Mouse (Mus musculus): ENCODE data around the gene 4930544D05Rik. TPM values are rescaled to one million over a fixed set of nuclear protein-coding genes. Genes with fewer than 3 reads are reported as not detected.
"Not testable (repeated sequence)": the region's sequence is repeated elsewhere in the genome, so short reads cannot be mapped to it uniquely, and the experiment has no call there.

The 4930544D05Rik gene
- total RNA-seq (2021), result not detected
- long read RNA-seq, experiment 1, result 0 reads
- long read RNA-seq, experiment 2, result 0 reads

- no peak for DNase-seq (ENCODE audit: low spot score in 2 of 2)
Measured at GRCm38 (mm10) chr11:70615516-70616093, at the start of gene 4930544D05Rik. TSS of gene 4930544D05Rik (plus strand) at chr11:70615848.

DNA sequence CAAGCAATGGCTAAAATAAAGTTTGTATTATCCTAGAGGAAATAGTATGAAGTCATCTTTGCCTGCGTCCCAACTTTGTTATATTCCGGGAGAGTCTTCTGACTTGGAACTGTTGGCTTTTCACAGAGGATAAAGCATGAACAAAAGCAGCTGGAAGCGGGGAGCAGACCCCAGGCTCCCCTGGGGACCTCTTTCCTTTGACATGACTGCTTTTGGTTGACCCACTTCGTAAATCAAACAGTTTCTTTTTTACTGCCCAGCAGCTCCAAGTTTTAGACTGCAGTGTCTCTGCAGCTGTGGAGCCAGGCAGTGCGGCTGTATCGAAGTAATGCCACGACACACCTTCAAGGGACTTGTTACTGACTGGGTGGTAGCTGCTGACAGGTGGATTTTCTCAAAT, 49.1 kb upstream of the 4930544D05Rik start:
- no peak for DNase-seq (ENCODE audit: low spot score in 2 of 2)

DNA sequence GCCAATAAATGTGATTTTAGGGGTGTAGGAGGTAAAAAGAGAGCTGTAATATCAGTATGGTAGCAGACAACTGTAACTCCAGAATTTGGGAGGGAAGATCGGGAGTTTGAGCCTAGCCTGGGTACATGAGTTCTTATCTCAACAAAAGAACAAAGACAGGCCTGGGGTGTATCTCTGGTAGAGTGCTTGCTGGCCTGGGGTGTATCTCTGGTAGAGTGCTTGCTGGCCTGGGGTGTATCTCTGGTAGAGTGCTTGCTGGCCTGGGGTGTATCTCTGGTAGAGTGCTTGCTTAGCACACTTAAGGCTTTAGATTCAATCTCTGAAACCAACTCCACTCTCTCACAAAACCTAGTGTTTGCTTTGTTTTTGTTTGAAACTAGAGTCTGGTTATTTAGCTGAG, 45.0 kb upstream of the 4930544D05Rik start:
- not testable (repeated sequence) for DNase-seq (ENCODE audit: low spot score in 2 of 2)

GRCm38 (mm10) chr11:70571641-70572040, 44.0 kb upstream of the 4930544D05Rik start:
- no peak for DNase-seq (ENCODE audit: low spot score in 2 of 2)

DNA sequence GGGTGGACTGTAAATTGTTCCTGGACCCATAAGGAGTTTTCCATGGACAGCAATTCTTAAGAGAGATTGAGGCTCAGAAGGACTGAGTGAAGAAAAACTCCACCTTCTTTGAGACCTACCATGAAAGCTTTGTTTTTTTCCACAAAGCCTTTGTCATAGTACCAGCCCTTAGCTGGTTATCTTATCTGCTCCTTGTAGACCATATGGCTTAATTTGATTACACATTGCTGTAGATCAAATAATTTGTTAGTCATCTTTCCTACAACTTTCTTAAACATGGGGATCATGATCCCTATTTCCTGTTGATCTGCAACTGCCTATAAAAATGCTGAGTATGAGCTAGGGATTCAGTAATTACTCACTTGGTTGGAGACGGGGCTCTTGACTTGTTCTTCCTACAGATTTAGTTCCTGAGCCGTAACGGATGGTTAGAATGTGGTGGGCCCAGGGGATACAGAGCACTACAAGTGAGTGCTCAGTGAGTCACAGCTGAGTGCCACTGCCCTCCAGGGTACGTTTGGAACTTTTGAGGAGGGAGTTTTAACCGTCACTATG, 43.2 kb upstream of the 4930544D05Rik start:
- DNase-seq (ENCODE audit: low spot score in 2 of 2), result no peak

- DNase-seq (ENCODE audit: low spot score in 2 of 2), result no peak
Measured at GRCm38 (mm10) chr11:70573872-70574271, 41.8 kb upstream of the 4930544D05Rik start.

GRCm38 (mm10) chr11:70577201-70577600, 38.4 kb upstream of the 4930544D05Rik start:
- no peak for DNase-seq (ENCODE audit: low spot score in 2 of 2)

DNA sequence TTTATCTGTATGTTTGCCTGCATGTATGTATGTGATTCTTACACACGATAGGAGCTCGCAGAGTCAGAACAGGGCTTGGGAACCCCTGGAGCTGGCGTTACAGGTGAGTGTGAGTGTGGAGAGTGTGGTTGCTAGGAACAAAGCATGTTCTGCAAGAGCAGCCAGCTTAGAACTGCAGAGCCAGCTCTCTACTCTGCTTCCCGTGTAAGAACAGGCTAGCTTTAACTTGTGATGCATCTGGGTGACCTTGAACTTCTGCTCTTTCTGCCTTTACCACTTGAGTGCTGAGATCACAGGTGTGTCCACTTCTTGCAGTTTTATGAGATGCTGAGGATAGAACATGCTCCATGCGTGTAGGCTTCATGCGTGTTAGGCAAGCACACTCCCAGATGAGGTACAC, 36.7 kb upstream of the 4930544D05Rik start:
- no peak for DNase-seq (ENCODE audit: low spot score in 2 of 2)

DNA sequence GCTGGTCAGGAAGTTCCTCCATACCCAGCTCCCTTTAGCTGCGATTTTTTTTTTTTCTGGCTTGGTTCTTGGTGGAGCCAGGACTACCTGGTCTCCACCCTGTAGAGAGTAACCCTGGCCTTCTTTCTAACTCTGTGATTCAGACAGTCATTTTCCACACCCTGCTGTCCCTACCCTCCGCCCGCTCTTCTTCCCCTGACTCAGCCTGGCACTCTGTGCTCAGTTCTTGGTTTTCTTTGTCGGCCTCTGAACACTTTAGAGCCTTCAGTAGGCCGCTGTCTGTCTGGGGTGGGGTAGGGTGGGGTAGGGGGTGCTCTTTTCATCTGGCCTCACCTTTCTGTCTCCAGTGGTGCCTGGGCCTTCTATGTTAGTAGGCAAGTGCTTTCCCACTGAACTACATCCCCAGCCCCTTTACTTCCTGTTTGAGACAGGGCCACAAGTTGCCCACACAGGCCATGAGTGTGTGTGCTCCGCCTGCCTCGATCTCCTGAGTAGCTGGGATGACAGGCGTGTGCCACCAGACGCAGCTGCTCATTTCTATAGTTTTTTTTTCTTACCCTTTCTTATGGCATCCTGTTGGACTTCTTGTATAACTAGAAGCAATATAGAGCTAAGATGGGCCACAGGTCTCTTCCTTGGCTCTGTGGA, 35.8 kb upstream of the 4930544D05Rik start:
- no peak for DNase-seq (ENCODE audit: low spot score in 2 of 2)

- DNase-seq (ENCODE audit: low spot score in 2 of 2), result no peak
Measured at GRCm38 (mm10) chr11:70580358-70580720, 35.3 kb upstream of the 4930544D05Rik start.

DNA sequence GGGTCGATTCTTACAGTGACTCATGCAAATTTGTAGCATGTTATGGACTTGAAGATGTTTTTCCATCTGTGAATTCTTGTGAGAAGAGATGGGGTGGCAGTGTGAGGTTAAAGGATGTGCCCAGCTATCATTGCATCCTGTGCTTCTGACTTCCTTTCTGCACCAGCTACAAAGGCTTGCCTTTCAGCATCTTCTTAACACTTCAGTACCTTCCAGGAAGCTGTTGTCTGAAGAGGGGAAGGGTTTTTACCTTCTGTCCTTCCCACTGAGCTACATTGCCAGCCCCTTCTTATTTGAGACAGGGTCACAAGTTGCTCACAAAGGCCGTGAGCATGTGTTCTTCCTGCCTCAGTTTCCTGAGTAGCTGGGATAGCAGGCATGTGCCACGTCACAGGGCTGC, 34.7 kb upstream of the 4930544D05Rik start:
- no peak for DNase-seq (ENCODE audit: low spot score in 2 of 2)

- no peak for DNase-seq (ENCODE audit: low spot score in 2 of 2)
Measured at GRCm38 (mm10) chr11:70582196-70582595, 33.5 kb upstream of the 4930544D05Rik start.

DNA sequence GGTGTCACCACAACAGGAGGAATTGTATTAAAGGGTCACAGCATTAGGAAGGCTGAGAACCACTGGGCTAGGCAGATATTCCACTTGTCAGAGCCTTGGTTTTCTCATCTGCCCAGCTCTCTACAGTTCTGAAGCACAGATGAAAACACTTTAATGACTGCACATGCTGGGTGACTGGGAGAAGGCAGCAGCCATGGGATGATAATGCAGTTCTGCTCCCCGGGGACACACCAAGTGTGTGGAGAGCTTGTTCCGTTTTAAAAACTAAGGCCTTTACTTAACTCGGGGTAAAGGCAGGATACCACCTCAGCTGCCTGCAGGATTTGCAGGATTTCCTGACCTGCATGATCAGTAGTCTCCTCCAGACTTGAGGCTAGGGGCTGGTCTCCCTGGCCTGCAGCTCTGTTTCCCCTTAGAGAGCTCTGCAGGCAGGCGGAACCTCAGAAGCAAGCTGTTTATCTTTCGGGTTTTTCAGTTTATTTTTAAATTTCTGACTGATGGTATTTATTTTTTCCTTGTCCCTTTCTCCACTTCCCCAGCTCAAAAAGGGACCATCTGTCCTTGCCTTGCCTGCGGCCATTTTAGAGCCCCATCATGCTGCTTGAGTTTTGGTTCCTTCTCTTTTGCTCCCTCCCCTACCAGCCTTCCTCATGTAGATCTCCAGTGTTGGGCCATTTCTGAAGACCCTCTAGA, 32.5 kb upstream of the 4930544D05Rik start:
- DNase-seq (ENCODE audit: low spot score in 2 of 2), result no peak

DNA sequence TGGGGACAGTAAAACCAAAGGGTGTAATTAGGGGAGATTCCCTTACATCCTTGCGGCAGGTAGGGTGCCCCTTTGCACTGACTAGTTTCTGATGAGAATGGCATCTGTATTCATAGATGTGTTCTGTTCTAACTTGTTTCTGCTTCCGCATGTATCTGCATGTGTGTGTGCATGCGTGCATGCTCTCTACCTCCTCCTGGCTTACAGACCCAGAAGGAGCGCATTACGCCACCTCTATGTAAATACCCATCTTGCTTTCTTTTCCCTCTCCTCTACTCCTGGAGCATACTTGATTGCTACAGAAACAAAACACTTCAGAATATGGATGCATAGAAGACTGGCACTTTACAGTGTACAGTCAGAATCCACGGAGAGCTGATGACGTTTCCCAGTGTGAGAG, 31.9 kb upstream of the 4930544D05Rik start:
- no peak for DNase-seq (ENCODE audit: low spot score in 2 of 2)

GRCm38 (mm10) chr11:70585457-70585856, 30.2 kb upstream of the 4930544D05Rik start:
- peak in 1 of 2 experiments; percentile 38 for DNase-seq (ENCODE audit: low spot score in 2 of 2)

GRCm38 (mm10) chr11:70586261-70586660, 29.4 kb upstream of the 4930544D05Rik start:
- DNase-seq (ENCODE audit: low spot score in 2 of 2), result no peak

- no peak for DNase-seq (ENCODE audit: low spot score in 2 of 2)
Measured at GRCm38 (mm10) chr11:70586954-70587353, 28.7 kb upstream of the 4930544D05Rik start.

DNA sequence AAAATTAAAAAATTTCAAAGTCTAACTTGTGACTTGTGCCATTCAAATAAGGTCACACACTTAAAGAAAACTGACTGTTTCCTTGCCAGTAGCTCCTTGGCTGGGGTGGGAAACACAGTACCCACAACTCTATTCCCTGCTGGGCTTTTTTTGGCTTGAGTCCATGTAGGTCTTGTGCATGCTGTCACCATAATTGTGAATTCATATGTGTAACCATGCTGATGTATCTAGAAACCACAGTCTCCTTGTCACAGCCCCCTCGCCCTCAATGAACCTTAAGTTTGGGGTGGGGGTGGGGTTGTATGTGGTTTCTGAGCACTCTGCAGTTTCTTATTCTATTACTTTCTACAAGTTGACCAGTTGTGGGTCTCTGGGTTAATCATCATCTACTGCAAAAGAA, 23.9 kb upstream of the 4930544D05Rik start:
- DNase-seq (ENCODE audit: low spot score in 2 of 2), result no peak

DNA sequence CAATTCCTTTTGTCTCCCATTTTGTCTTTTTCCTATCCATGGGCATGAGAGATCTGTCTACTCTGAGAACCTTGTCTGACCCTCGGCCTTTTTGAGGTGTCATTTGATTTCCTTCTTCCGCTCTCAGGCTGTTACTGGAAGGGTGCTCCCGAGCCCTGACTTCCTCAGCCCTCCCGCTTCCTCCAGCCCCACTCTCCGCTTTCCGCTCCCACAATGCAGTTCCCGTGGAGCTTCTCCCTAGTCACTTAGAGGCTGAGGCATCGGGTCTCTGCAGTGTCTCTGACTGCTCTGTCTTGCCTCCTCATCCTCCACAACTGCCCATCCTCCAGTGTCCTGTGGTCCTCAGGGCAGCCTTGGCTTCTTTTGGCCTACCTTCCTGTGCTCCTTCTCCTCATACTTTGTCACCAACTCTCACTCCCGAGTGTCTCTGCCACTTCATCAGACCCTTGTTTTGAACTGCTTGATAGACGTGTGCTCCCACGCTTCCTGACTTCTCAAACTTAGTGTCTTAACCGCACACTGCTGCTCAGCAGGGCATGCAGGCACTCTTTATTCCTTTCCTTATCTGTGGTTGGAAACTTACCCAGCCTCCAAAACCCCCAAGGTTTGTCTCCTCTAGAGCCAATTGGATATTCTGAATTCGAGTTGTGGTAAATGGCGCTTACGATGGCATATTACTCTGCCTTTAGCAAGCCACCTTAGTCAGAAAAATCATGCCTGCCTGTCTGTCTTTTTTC, 21.2 kb upstream of the 4930544D05Rik start:
- no peak for DNase-seq (ENCODE audit: low spot score in 2 of 2)

- no peak for DNase-seq (ENCODE audit: low spot score in 2 of 2)
Measured at GRCm38 (mm10) chr11:70595638-70596037, 20.0 kb upstream of the 4930544D05Rik start.

DNA sequence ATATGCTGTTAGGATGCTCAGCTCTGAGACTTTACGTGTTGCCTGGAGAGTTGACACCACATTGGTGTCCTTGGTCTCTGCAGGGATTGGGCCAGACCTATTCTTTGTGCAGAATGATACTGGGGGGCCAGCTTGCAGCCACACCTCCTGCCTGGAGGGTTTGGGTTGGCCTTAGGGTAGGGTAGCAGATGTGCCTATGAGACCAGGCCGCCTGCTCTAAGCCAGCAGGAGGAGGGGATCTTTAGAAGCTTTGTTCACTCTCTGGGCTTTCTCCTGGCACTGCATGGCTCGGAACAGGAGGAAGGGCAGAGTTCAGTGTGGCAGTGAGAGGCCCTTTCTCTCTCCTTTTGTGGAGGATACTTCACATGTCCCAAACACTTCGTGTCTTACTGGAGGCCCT, 19.6 kb upstream of the 4930544D05Rik start:
- no peak for DNase-seq (ENCODE audit: low spot score in 2 of 2)

Measured in adrenal gland, adult 18-20 months (tissue).